Mouse (Mus musculus) liver, embryonic 15.5 days (tissue): ENCODE data around the gene Mtrf1. TPM values are rescaled to one million over a fixed set of nuclear protein-coding genes. Genes with fewer than 3 reads are reported as not detected.
A peak's percentile ranks its signal among the peaks of the same experiment; 100 is the strongest.

Experiments
- ATAC-seq: fragments of 200-750 bp; cut with Nextera tagmentation; 2 replicates; pipeline ENCODE4 v1.8.0; 2017; ENCODE audit warnings: moderate number of reproducible peaks, mild to moderate bottlenecking, moderate library complexity; ENCODE audit not compliant: insufficient read depth
- H3K27ac ChIP-seq: fragments of 300-500 bp; sonication (generic); replicated peaks from 2 replicates; pipeline ENCODE4 v1.5.1; 2015; ENCODE audit warnings: mild to moderate bottlenecking, inconsistent platforms
- H3K27me3 ChIP-seq: fragments of 300-500 bp; sonication (generic); 2 replicates; pipeline ENCODE4 v1.6.1; 2015; ENCODE audit warnings: mild to moderate bottlenecking, inconsistent platforms
- H3K36me3 ChIP-seq: fragments of 300-500 bp; sonication (generic); replicated peaks from 2 replicates; pipeline ENCODE4 v1.6.1; 2015; ENCODE audit warnings: moderate library complexity, mild to moderate bottlenecking, inconsistent platforms
- H3K4me1 ChIP-seq: fragments of 300-500 bp; sonication (generic); replicated peaks from 2 replicates; pipeline ENCODE4 v1.6.1; 2015; ENCODE audit warnings: inconsistent platforms
- H3K4me2 ChIP-seq: fragments of 300-500 bp; sonication (generic); 2 replicates; pipeline ENCODE4 v1.6.1; 2015; ENCODE audit warnings: moderate library complexity, mild to moderate bottlenecking, inconsistent platforms
- H3K4me3 ChIP-seq: fragments of 300-500 bp; sonication (generic); replicated peaks from 2 replicates; pipeline ENCODE4 v1.5.1; 2015; ENCODE audit warnings: mild to moderate bottlenecking, inconsistent platforms
- H3K9ac ChIP-seq: fragments of 300-500 bp; sonication (generic); 2 replicates; pipeline ENCODE4 v1.6.1; 2015; ENCODE audit warnings: moderate library complexity, mild to moderate bottlenecking, inconsistent platforms
- H3K9me3 ChIP-seq: fragments of 300-500 bp; sonication (generic); replicated peaks from 2 replicates; pipeline ENCODE4 v1.6.1; 2016; ENCODE audit warnings: inconsistent platforms
- WGBS: fragments of 180-500 bp; shearing (Covaris S2); methylation state at CpG from one replicate; pipeline ENCODE4 v1.1.7; 2015; ENCODE audit warnings: mixed read lengths; ENCODE audit not compliant: insufficient replicate concordance; 5-methylcytosine and 5-hydroxymethylcytosine counted together
- polyA plus RNA-seq: library from polyadenylated mRNA; unstranded; fragments of >200 nt; fragmentation: Nextera tagmentation; extraction: Ambion mirVana; gene quantifications from 2 replicates; pipeline ENCODE4 v1.2.1, GENCODE M21; 2015

Mtrf1 gene
- polyA plus RNA-seq = 3.8 and 4.4 TPM in 2 replicates

GRCm38 (mm10) chr14:79397321-79398122 lies at the start of gene Mtrf1:
Mtrf1 (plus strand) TSS chr14:79397772.
- Histone ChIP-seq H3K27me3 (no peaks in the 10 kb centered on the region), H3K9me3 (no peaks in the 10 kb centered on the region), H3K27ac (peak within 1 kb of the TSS; percentile 87), H3K4me3 (peak within 1 kb of the TSS; percentile 69), H3K4me1 (peaks cover 16% of the 10 kb centered on the region), H3K36me3 (0 out of 2 replicates have a peak, but pooled peaks cover 5% of the 10 kb centered on the region), H3K9ac (peak within 1 kb of the TSS; percentile 59), H3K4me2 (peak within 1 kb of the TSS; percentile 68)
- WGBS = 18% methylated on average over 23 of the region's 23 CpGs
- ATAC-seq = peak; percentile 83

- H3K4me1 ChIP-seq = peaks cover 16% of the 10 kb centered on the region
- peaks cover 68% of the 10 kb centered on the region for H3K36me3 ChIP-seq
- H3K9me3 ChIP-seq = no peaks in the 10 kb centered on the region
- ATAC-seq = peak; percentile 86
- H3K4me3 ChIP-seq = no peak overlapping the region
- no peak overlapping the region for H3K4me2 ChIP-seq
- WGBS = 12% methylated on average over 2 of the region's 2 CpGs
- H3K27ac ChIP-seq = no peak overlapping the region
- H3K9ac ChIP-seq = no peak overlapping the region
- H3K27me3 ChIP-seq = no peaks in the 10 kb centered on the region
These were observed 39.5 kb upstream of the Mtrf1 start for GRCm38 (mm10) chr14:79358055-79358454.

GRCm38 (mm10) chr14:79377041-79377440 lies 20.5 kb upstream of the Mtrf1 start:
- no peak overlapping the region for H3K4me2 ChIP-seq
- H3K27me3 ChIP-seq = no peaks in the 10 kb centered on the region
- no peaks in the 10 kb centered on the region for H3K4me1 ChIP-seq
- peaks cover 52% of the 10 kb centered on the region for H3K36me3 ChIP-seq
- H3K27ac ChIP-seq = no peak overlapping the region
- H3K9me3 ChIP-seq = no peaks in the 10 kb centered on the region
- H3K4me3 ChIP-seq = no peak overlapping the region
- ATAC-seq = no peak
- no peak overlapping the region for H3K9ac ChIP-seq

GRCm38 (mm10) chr14:79383120-79383519 lies 14.5 kb upstream of the Mtrf1 start:
- H3K9ac ChIP-seq = no peak overlapping the region
- H3K36me3 ChIP-seq = peaks cover 50% of the 10 kb centered on the region
- no peak overlapping the region for H3K4me3 ChIP-seq
- H3K27me3 ChIP-seq = no peaks in the 10 kb centered on the region
- no peaks in the 10 kb centered on the region for H3K9me3 ChIP-seq
- 0 out of 2 replicates have a peak overlapping the region, but pooled peaks have one; percentile 3 for H3K4me2 ChIP-seq
- H3K4me1 ChIP-seq = peaks cover 14% of the 10 kb centered on the region
- peak overlapping the region; percentile 9; the same call in 1 of the 2 replicates for H3K27ac ChIP-seq
- peak; percentile 67 for ATAC-seq
- 50% methylated on average over 7 of the region's 7 CpGs for WGBS

- H3K4me2 ChIP-seq = no peak overlapping the region
- WGBS = 82% methylated on average over 3 of the region's 3 CpGs
These were observed 9.3 kb upstream of the Mtrf1 start for GRCm38 (mm10) chr14:79388304-79388703.

GRCm38 (mm10) chr14:79389438-79390264 lies 7.9 kb upstream of the Mtrf1 start:
- no peak for ATAC-seq
- WGBS = 2% methylated on average over 16 of the region's 16 CpGs
- H3K4me3 ChIP-seq = peak overlapping the region; percentile 84
- no peaks in the 10 kb centered on the region for H3K27me3 ChIP-seq
- peak overlapping the region; percentile 82 for H3K4me2 ChIP-seq
- H3K9me3 ChIP-seq = no peaks in the 10 kb centered on the region
- peaks cover 39% of the 10 kb centered on the region for H3K4me1 ChIP-seq
- peak overlapping the region; percentile 96 for H3K27ac ChIP-seq
- H3K36me3 ChIP-seq = peaks cover 16% of the 10 kb centered on the region
- peak overlapping the region; percentile 92 for H3K9ac ChIP-seq

More at GRCm38 (mm10) chr14:79388304-79388703, 9.3 kb upstream of the Mtrf1 start:
- ATAC-seq = no peak
- Histone ChIP-seq H3K36me3 (peaks cover 20% of the 10 kb centered on the region), H3K4me1 (peaks cover 40% of the 10 kb centered on the region), H3K9me3 (no peaks in the 10 kb centered on the region), H3K4me3 (no peak overlapping the region), H3K27me3 (no peaks in the 10 kb centered on the region), H3K9ac (no peak overlapping the region), H3K27ac (no peak overlapping the region)

- H3K36me3 ChIP-seq = peaks cover 13% of the 10 kb centered on the region
- H3K27me3 ChIP-seq = no peaks in the 10 kb centered on the region
- WGBS = under 1% methylated on average over 71 of the region's 71 CpGs
- peak within 1 kb of the TSS; percentile 84 for H3K4me3 ChIP-seq
- peak; percentile 93 for ATAC-seq
- peaks cover 39% of the 10 kb centered on the region for H3K4me1 ChIP-seq
- H3K9me3 ChIP-seq = no peaks in the 10 kb centered on the region
- peak within 1 kb of the TSS; percentile 92 for H3K9ac ChIP-seq
- H3K27ac ChIP-seq = peak within 1 kb of the TSS; percentile 96
- H3K4me2 ChIP-seq = peak within 1 kb of the TSS; percentile 82
These were observed 7.2 kb upstream of the Mtrf1 start, which contains the start of gene Naa16 for GRCm38 (mm10) chr14:79390265-79390926. Naa16 (minus strand) TSS chr14:79390778.

- Histone ChIP-seq H3K4me1 (peaks cover 37% of the 10 kb centered on the region), H3K4me3 (no peak overlapping the region), H3K9ac (no peak overlapping the region), H3K36me3 (0 out of 2 replicates have a peak, but pooled peaks cover 3% of the 10 kb centered on the region), H3K9me3 (no peaks in the 10 kb centered on the region), H3K27ac (no peak overlapping the region), H3K4me2 (no peak overlapping the region), H3K27me3 (no peaks in the 10 kb centered on the region)
- whole genome bisulfite sequencing = 16% methylated on average over 1 of the region's 1 CpGs
- ATAC-seq = no peak
These were observed 4.3 kb upstream of the Mtrf1 start for GRCm38 (mm10) chr14:79393289-79393688.

- ATAC-seq = no peak
- Histone ChIP-seq H3K27me3 (no peaks in the 10 kb centered on the region), H3K4me3 (no peak overlapping the region), H3K27ac (no peak overlapping the region), H3K36me3 (no peaks in the 10 kb centered on the region), H3K9me3 (no peaks in the 10 kb centered on the region), H3K9ac (no peak overlapping the region), H3K4me1 (peaks cover 32% of the 10 kb centered on the region), H3K4me2 (no peak overlapping the region)
These were observed 3.0 kb upstream of the Mtrf1 start for GRCm38 (mm10) chr14:79394564-79394963.

GRCm38 (mm10) chr14:79407641-79408040 lies 10.1 kb downstream of the Mtrf1 start:
- H3K27ac ChIP-seq = no peak overlapping the region
- ATAC-seq = no peak
- 41% methylated on average over 2 of the region's 2 CpGs for WGBS

More at GRCm38 (mm10) chr14:79407641-79408040, 10.1 kb downstream of the Mtrf1 start:
- Histone ChIP-seq H3K9ac (no peak overlapping the region), H3K4me1 (peaks cover 5% of the 10 kb centered on the region; the same call in 1 of the 2 replicates), H3K36me3 (peaks cover 9% of the 10 kb centered on the region; the same call in 1 of the 2 replicates), H3K4me2 (no peak overlapping the region), H3K9me3 (no peaks in the 10 kb centered on the region), H3K27me3 (no peaks in the 10 kb centered on the region), H3K4me3 (no peak overlapping the region)
